Mouse (Mus musculus): ENCODE measurements around the gene Fhl1.

Fhl1 gene
- long read RNA-seq, experiment 1, transcript Fhl1-201 (7 exons, 2,356 nt): major isoform, 10 of 20 reads
- long read RNA-seq, experiment 1, partial matches to known transcripts: 1 of 20 reads
- long read RNA-seq, experiment 1, other reads (novel, unspliced or antisense): 7 of 20 reads
- long read RNA-seq, experiment 2, transcript Fhl1-201 (7 exons, 2,356 nt): major isoform, 6 of 12 reads
- long read RNA-seq, experiment 2, partial matches to known transcripts: 4 of 12 reads
- long read RNA-seq, experiment 2, other reads (novel, unspliced or antisense): 1 of 12 reads

DNA sequence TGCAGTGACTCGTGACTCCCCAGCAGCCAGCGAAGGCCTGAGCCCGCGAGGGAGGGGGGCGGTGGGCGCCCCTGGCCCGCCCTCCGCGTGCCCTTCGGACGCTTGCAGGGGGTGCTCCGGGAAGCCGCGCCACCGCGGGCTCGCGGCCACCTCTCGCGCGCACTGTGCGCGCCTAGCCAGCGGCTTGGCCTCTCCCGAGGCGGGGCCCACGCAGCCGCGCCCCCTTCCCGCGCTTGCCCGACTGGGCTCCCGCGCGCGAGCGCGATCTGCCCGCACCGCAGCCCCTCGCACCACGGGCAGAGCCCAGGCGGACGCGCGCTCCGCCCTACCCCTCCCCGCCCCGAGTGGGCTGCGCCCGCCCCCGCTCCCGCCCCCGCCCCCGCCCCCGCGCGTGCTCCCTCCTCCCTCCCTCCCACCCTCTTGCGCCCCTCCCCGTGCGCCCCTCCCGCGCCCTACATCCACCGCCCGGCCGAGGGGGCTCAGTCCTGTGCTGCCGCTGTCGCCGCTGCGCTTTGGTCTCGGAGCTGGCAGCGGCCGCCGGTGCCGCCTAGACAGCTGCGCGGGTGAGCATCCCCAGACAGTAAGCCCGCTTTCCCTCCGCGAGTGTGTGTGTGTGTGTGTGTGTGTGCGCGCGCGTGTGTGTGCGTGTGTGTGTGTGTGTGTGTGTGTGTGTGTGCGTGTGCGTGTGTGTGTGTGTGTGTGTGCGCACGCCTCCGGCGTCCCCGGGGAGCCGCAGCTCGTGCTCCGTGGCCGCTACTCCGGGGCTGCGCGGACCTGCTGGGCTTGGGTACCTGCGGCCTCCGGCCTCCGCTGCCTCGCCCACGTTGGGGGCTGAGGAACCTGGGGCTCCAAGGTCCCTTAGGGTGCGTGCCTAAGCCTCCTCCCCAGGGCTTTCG, at the start of gene Fhl1:
Fhl1 (plus strand) TSS at position 482 of the 896 bp plus-strand sequence.
- intact Hi-C loops (cut with DNase I): no loop called here

DNA sequence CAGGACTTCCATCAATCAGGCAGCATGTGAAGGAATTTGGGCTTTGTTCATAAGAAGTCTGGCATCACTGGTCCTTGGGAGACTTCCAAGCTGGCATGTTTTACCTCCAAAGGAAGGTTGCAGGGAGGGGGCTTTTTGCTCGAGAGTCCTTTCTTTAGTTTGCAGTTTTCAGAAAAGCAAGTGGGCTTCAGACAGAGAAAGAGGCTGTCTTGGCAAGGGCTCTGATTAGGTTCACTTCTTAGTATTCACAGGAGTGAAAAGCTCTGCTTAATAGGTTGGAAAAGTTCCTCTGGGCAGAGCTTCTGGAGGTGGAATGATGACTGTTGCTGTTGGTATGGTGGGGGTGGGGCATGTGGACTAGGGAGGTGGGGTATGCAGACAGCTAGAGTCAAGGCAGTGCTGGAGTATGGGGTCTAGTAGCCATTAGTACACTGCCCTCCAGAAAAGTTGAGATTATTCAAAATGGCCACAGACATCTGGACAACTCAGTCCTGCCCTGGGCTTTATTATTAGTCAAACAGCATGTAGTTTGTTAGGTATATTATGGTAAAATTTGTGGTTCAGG, 49.3 kb upstream of the Fhl1 start:
- intact Hi-C loops (cut with DNase I): no loop called here

- intact Hi-C loops (cut with DNase I): no loop called here
Observed at GRCm38 (mm10) chrX:56683521-56683920, 48.1 kb upstream of the Fhl1 start.

- intact Hi-C loops (cut with DNase I): no loop called here
Observed at GRCm38 (mm10) chrX:56692554-56692953, 39.0 kb upstream of the Fhl1 start.

DNA sequence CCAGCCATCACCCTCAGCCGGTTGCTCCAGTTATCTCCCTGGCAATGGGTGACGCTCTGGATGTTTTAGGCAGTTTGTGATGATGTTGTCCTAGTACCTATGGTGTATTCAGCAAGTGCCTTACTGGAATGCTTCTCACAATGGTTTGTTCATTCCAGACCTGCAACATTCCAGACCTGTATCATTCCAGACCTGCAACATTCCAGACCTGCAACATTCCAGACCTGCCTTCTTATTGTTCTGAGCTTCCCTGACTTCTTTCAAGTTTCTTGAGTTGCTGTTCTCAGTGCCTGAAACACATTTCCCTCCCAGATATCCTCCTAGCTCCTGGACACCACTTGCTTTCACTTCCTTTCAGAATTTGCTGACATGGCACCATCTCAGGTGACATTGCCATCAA, 37.0 kb upstream of the Fhl1 start:
- intact Hi-C loops (cut with DNase I): no loop called here

- intact Hi-C loops (cut with DNase I): no loop called here
Observed at GRCm38 (mm10) chrX:56697199-56697780, 34.3 kb upstream of the Fhl1 start.

- intact Hi-C loops (cut with DNase I): no loop called here
Observed at GRCm38 (mm10) chrX:56697886-56698285, 33.7 kb upstream of the Fhl1 start.

DNA sequence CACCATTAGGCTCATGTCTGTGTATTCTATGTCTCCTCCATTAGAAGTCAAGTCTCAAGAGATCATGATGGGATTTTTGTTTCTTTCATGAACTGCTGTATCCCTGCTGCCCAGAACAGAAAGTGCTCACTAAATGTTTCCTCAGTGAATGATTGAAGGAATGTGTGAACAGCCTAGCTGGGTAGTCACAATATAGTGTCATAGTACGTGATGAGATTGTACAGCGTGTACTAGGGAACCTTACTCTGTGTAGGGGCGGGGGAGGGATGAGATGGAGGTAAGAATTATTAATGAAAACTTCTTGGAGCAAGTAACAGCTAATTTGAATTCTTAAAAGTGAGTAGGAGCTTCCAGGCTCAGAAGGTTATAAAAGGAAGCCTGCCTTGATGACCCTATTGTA, 30.3 kb upstream of the Fhl1 start:
- intact Hi-C loops (cut with DNase I): no loop called here

DNA sequence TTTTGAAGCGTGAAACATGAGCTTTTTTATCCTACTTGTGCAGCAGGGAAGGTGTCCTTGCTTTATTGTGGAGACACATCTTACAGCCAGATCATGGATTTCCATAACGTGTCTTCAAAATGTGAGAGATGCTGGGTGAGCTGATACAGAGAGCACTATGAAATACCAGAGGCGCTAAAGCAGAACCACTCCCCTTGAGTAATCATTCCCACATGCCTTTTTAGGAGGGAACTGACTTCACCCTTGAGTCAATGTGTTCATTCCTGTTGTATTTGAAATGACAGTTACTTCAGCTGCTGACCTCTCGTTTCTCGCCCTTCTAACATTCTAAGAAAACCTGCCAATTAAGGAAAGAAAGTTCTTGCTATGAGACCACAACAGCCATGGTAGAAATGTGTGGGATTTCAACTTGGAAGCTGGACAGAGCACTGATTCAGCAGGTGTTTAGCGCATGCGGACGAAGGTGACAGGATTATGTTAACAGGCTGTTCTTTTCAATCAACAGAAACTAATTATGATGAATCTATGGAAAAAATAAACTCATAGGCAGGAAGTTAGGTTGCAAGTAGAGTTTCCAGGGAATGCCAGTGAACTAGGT, 27.5 kb upstream of the Fhl1 start:
- intact Hi-C loops (cut with DNase I): no loop called here

GRCm38 (mm10) chrX:56708592-56709370, 22.8 kb upstream of the Fhl1 start:
- intact Hi-C loops (cut with DNase I): no loop called here

DNA sequence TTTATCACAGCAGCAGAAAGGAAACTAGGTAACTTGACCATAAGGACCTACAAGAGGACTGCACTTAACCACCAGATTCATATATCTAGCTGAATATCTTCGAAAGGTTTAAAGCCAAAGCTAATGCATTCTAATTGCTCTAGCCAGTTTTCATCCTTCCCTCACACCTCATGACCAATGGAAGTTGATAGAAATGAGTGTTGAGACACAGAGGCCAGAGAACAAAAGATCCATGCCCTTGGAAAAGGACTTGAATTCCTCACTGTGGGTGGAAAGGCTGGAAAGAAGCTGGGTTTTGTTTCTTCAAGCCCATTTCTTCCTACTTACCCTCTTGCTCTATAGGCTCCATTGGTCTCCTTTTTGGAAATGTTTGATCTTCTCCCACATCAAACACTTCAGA, 21.1 kb upstream of the Fhl1 start:
- intact Hi-C loops (cut with DNase I): no loop called here

- intact Hi-C loops (cut with DNase I): no loop called here
Observed at GRCm38 (mm10) chrX:56712666-56713065, 18.9 kb upstream of the Fhl1 start.

DNA sequence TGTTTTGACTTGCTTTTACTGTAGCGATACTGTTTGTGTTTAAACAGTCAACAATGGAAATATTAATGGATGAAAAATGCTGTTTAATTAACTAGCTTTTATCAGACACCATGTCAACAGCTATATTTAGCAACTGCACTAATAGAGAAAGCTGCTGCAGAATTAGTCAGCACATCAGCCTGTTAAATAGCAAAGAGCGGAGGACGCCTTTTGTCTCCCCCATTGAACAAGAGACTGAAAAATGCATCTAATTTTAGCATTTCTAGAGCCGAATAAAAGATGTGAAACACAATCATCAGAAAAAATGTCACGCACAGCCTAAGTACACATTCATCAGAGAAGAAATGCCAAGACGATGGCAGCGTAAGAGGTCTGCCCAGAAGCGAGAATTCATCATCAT, 9.0 kb upstream of the Fhl1 start:
- intact Hi-C loops (cut with DNase I): no loop called here

DNA sequence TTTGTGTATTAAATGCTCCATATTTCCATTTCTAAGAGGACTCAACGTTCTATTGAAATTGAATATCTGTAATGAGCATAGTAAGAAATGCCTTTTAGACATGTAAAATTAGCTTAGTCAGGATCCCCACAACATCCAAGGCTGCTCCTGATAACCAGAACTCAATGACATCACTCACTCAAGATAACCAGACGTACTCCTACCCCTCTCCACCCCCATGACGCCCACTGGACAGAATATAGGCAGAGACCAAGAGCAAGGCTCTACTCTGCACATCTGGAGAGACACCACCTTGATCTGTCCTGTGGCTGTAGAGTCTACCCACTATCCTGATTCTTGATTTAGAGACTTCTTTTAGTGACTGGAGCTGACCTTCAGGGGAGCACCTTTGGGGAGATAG, 3.1 kb upstream of the Fhl1 start:
- intact Hi-C loops (cut with DNase I): no loop called here

GRCm38 (mm10) chrX:56730828-56731305, 720 bp upstream of the Fhl1 start:
- intact Hi-C loops (cut with DNase I): no loop called here

- intact Hi-C loops (cut with DNase I): no loop called here
Observed at GRCm38 (mm10) chrX:56732401-56732800, 814 bp downstream of the Fhl1 start.

DNA sequence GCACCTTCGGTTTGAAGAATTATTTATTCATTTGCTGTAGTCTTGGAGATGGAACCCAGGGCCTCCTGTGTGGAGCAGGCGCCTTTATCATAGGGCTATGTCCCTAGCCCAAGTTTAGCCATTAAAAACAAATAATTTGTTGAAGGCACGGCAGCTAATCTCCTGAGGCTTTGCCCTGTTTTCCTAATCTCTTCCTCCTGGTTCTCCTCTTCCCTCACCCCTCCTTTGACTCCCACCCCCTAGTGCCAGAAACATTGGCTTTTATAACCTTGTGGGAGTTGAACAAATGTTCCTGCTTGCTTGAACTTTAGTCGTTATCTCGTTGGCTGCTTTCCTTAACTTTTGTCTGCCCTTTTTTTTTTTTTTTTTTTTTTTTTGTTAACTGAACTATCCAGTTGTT, 2.8 kb downstream of the Fhl1 start:
- intact Hi-C loops (cut with DNase I): no loop called here

GRCm38 (mm10) chrX:56736226-56736625, 4.6 kb downstream of the Fhl1 start:
- intact Hi-C loops (cut with DNase I): no loop called here

- intact Hi-C loops (cut with DNase I): no loop called here
Observed at GRCm38 (mm10) chrX:56737848-56738554, 6.4 kb downstream of the Fhl1 start.

GRCm38 (mm10) chrX:56741428-56741827, 9.8 kb downstream of the Fhl1 start:
- intact Hi-C loops (cut with DNase I): no loop called here

Measured in adrenal gland (tissue).